Mouse (Mus musculus) neural tube, embryonic 15.5 days (tissue): ENCODE measurements around the gene Otof. TPM values are rescaled to one million over a fixed set of nuclear protein-coding genes. Genes with fewer than 3 reads are reported as not detected.

Experiments used
- ATAC-seq: fragments of 200-750 bp; cut with Nextera tagmentation; 2 replicates; pipeline ENCODE4 v1.8.0; 2017; ENCODE audit warnings: mild to moderate bottlenecking, moderate TSS enrichment, moderate library complexity; ENCODE audit not compliant: low FRiP score
- H3K27ac ChIP-seq: fragments of 300-500 bp; sonication (generic); replicated peaks from 2 replicates; pipeline ENCODE4 v1.5.1; 2015; ENCODE audit warnings: mild to moderate bottlenecking, inconsistent platforms
- H3K27me3 ChIP-seq: fragments of 300-500 bp; sonication (generic); replicated peaks from 2 replicates; pipeline ENCODE4 v1.6.1; 2015; ENCODE audit warnings: inconsistent platforms
- H3K36me3 ChIP-seq: fragments of 300-500 bp; sonication (generic); 2 replicates; pipeline ENCODE4 v1.6.1; 2015; ENCODE audit warnings: inconsistent platforms
- H3K4me1 ChIP-seq: fragments of 300-500 bp; sonication (generic); 2 replicates; pipeline ENCODE4 v1.6.1; 2015; ENCODE audit warnings: inconsistent platforms
- H3K4me2 ChIP-seq: fragments of 300-500 bp; sonication (generic); 2 replicates; pipeline ENCODE4 v1.6.1; 2015; ENCODE audit warnings: inconsistent platforms, mild to moderate bottlenecking, moderate library complexity
- H3K4me3 ChIP-seq: fragments of 300-500 bp; sonication (generic); replicated peaks from 2 replicates; pipeline ENCODE4 v1.5.1; 2015; ENCODE audit warnings: mild to moderate bottlenecking, inconsistent platforms
- H3K9ac ChIP-seq: fragments of 300-500 bp; sonication (generic); replicated peaks from 2 replicates; pipeline ENCODE4 v1.6.1; 2015; ENCODE audit warnings: mild to moderate bottlenecking, inconsistent platforms
- H3K9me3 ChIP-seq: fragments of 300-500 bp; sonication (generic); replicated peaks from 2 replicates; pipeline ENCODE4 v1.6.1; 2016; ENCODE audit warnings: inconsistent platforms
- WGBS: fragments of 180-500 bp; shearing (Covaris S2); methylation state at CpG from one replicate; pipeline ENCODE4 v1.1.7; 2015; ENCODE audit warnings: mixed read lengths; 5-methylcytosine and 5-hydroxymethylcytosine counted together
- polyA plus RNA-seq: library from polyadenylated mRNA; unstranded; fragments of >200 nt; fragmentation: Nextera tagmentation; extraction: Ambion mirVana; gene quantifications from 2 replicates; pipeline ENCODE4 v1.2.1, GENCODE M21; 2015

Gene Otof
- polyA plus RNA-seq, 1 experiment from 2014 or later, result 7.8 TPM

GRCm38 (mm10) chr5:30423572-30424244 is 38.0 kb downstream of the Otof start:
- no peak overlapping the region for H3K4me3 ChIP-seq
- H3K27ac ChIP-seq, result no peak overlapping the region
- no peaks in the 10 kb centered on the region for H3K9me3 ChIP-seq
- H3K9ac ChIP-seq, result no peak overlapping the region
- no peak overlapping the region for H3K4me2 ChIP-seq
- H3K27me3 ChIP-seq, result no peaks in the 10 kb centered on the region
- 39% methylated on average over 8 of the region's 8 CpGs for WGBS
- no peaks in the 10 kb centered on the region for H3K36me3 ChIP-seq
- peak; percentile 52 for ATAC-seq
- H3K4me1 ChIP-seq, result peaks cover 9% of the 10 kb centered on the region; the same call in 1 of the 2 replicates

GRCm38 (mm10) chr5:30423121-30423520 is 38.6 kb downstream of the Otof start:
- no peak overlapping the region for H3K4me3 ChIP-seq
- no peak overlapping the region for H3K4me2 ChIP-seq
- no peaks in the 10 kb centered on the region for H3K27me3 ChIP-seq
- no peaks in the 10 kb centered on the region for H3K36me3 ChIP-seq
- no peaks in the 10 kb centered on the region for H3K9me3 ChIP-seq
- no peak for ATAC-seq
- H3K27ac ChIP-seq, result no peak overlapping the region
- H3K4me1 ChIP-seq, result peaks cover 9% of the 10 kb centered on the region; the same call in 1 of the 2 replicates
- WGBS, result 77% methylated on average over 4 of the region's 4 CpGs
- H3K9ac ChIP-seq, result no peak overlapping the region

- peak; percentile 35; the same call in 1 of the 2 replicates for ATAC-seq
- WGBS, result 31% methylated on average over 5 of the region's 5 CpGs
- no peaks in the 10 kb centered on the region for H3K9me3 ChIP-seq
These were observed 45.1 kb downstream of the Otof start for GRCm38 (mm10) chr5:30416665-30417064.

GRCm38 (mm10) chr5:30415876-30416275 is 45.9 kb downstream of the Otof start:
- no peak for ATAC-seq
- H3K36me3 ChIP-seq, result no peaks in the 10 kb centered on the region
- 65% methylated on average over 4 of the region's 4 CpGs for WGBS
- H3K4me3 ChIP-seq, result no peak overlapping the region
- no peak overlapping the region for H3K9ac ChIP-seq
- H3K4me2 ChIP-seq, result no peak overlapping the region
- no peaks in the 10 kb centered on the region for H3K9me3 ChIP-seq
- no peak overlapping the region for H3K27ac ChIP-seq
- peaks cover 15% of the 10 kb centered on the region for H3K4me1 ChIP-seq
- no peaks in the 10 kb centered on the region for H3K27me3 ChIP-seq

More at GRCm38 (mm10) chr5:30416665-30417064, 45.1 kb downstream of the Otof start:
- H3K4me1 ChIP-seq, result peaks cover 11% of the 10 kb centered on the region
- no peak overlapping the region for H3K9ac ChIP-seq
- no peak overlapping the region for H3K4me3 ChIP-seq
- no peak overlapping the region for H3K4me2 ChIP-seq
- H3K27ac ChIP-seq, result no peak overlapping the region
- no peaks in the 10 kb centered on the region for H3K27me3 ChIP-seq
- H3K36me3 ChIP-seq, result no peaks in the 10 kb centered on the region

GRCm38 (mm10) chr5:30415381-30415780 is 46.4 kb downstream of the Otof start:
- ATAC-seq, result no peak
- WGBS, result 68% methylated on average over 2 of the region's 2 CpGs

GRCm38 (mm10) chr5:30411524-30411923 is 50.2 kb downstream of the Otof start:
- Histone ChIP-seq H3K4me3 (no peak overlapping the region), H3K27ac (no peak overlapping the region), H3K9ac (no peak overlapping the region), H3K36me3 (no peaks in the 10 kb centered on the region), H3K4me2 (no peak overlapping the region), H3K4me1 (peaks cover 20% of the 10 kb centered on the region), H3K27me3 (no peaks in the 10 kb centered on the region), H3K9me3 (no peaks in the 10 kb centered on the region)
- ATAC-seq, result no peak
- WGBS, result 48% methylated on average over 10 of the region's 10 CpGs

More at GRCm38 (mm10) chr5:30415381-30415780, 46.4 kb downstream of the Otof start:
- Histone ChIP-seq H3K9ac (no peak overlapping the region), H3K4me1 (peaks cover 15% of the 10 kb centered on the region), H3K36me3 (no peaks in the 10 kb centered on the region), H3K4me2 (no peak overlapping the region), H3K9me3 (no peaks in the 10 kb centered on the region), H3K27me3 (no peaks in the 10 kb centered on the region), H3K27ac (no peak overlapping the region), H3K4me3 (no peak overlapping the region)

GRCm38 (mm10) chr5:30406876-30407275 is 54.9 kb downstream of the Otof start:
- H3K27me3 ChIP-seq, result no peaks in the 10 kb centered on the region
- H3K9me3 ChIP-seq, result no peaks in the 10 kb centered on the region
- H3K4me2 ChIP-seq, result peak overlapping the region; percentile 27; the same call in 1 of the 2 replicates
- H3K27ac ChIP-seq, result no peak overlapping the region
- no peak for ATAC-seq
- H3K4me1 ChIP-seq, result peaks cover 13% of the 10 kb centered on the region
- H3K9ac ChIP-seq, result no peak overlapping the region
- no peak overlapping the region for H3K4me3 ChIP-seq
- WGBS, result 16% methylated on average over 9 of the region's 9 CpGs
- no peaks in the 10 kb centered on the region for H3K36me3 ChIP-seq

- Histone ChIP-seq H3K4me1 (peaks cover 5% of the 10 kb centered on the region; the same call in 1 of the 2 replicates), H3K36me3 (no peaks in the 10 kb centered on the region)
- ATAC-seq, result no peak
These were observed 60.6 kb downstream of the Otof start for GRCm38 (mm10) chr5:30401165-30401564.

GRCm38 (mm10) chr5:30400521-30400920 is 61.2 kb downstream of the Otof start:
- Histone ChIP-seq H3K27me3 (no peaks in the 10 kb centered on the region), H3K4me2 (no peak overlapping the region), H3K4me3 (no peak overlapping the region), H3K9ac (no peak overlapping the region), H3K9me3 (no peaks in the 10 kb centered on the region), H3K4me1 (peaks cover 5% of the 10 kb centered on the region; the same call in 1 of the 2 replicates), H3K36me3 (no peaks in the 10 kb centered on the region), H3K27ac (no peak overlapping the region; the same call in 1 of the 2 replicates)
- ATAC-seq, result no peak
- WGBS, result 87% methylated on average over 5 of the region's 5 CpGs

More at GRCm38 (mm10) chr5:30401165-30401564, 60.6 kb downstream of the Otof start:
- WGBS, result 16% methylated on average over 8 of the region's 8 CpGs
- no peak overlapping the region for H3K4me3 ChIP-seq
- no peak overlapping the region for H3K4me2 ChIP-seq
- no peaks in the 10 kb centered on the region for H3K27me3 ChIP-seq
- H3K27ac ChIP-seq, result no peak overlapping the region
- H3K9ac ChIP-seq, result no peak overlapping the region
- no peaks in the 10 kb centered on the region for H3K9me3 ChIP-seq

GRCm38 (mm10) chr5:30391473-30391872 is 70.3 kb downstream of the Otof start:
- H3K4me3 ChIP-seq, result no peak overlapping the region
- WGBS, result 26% methylated on average over 7 of the region's 7 CpGs
- peak; percentile 29; the same call in 1 of the 2 replicates for ATAC-seq

GRCm38 (mm10) chr5:30389836-30390235 is 71.9 kb downstream of the Otof start:
- no peaks in the 10 kb centered on the region for H3K36me3 ChIP-seq
- no peak overlapping the region for H3K27ac ChIP-seq
- ATAC-seq, result no peak
- H3K9me3 ChIP-seq, result no peaks in the 10 kb centered on the region
- no peak overlapping the region for H3K4me2 ChIP-seq
- WGBS, result 86% methylated on average over 5 of the region's 5 CpGs
- H3K9ac ChIP-seq, result no peak overlapping the region
- no peak overlapping the region for H3K4me3 ChIP-seq
- no peaks in the 10 kb centered on the region for H3K4me1 ChIP-seq
- no peaks in the 10 kb centered on the region for H3K27me3 ChIP-seq

More at GRCm38 (mm10) chr5:30391473-30391872, 70.3 kb downstream of the Otof start:
- H3K9ac ChIP-seq, result no peak overlapping the region
- H3K27me3 ChIP-seq, result no peaks in the 10 kb centered on the region
- no peaks in the 10 kb centered on the region for H3K36me3 ChIP-seq
- H3K9me3 ChIP-seq, result no peaks in the 10 kb centered on the region
- no peak overlapping the region for H3K27ac ChIP-seq
- no peaks in the 10 kb centered on the region for H3K4me1 ChIP-seq
- no peak overlapping the region for H3K4me2 ChIP-seq

GRCm38 (mm10) chr5:30387726-30388125 is 74.0 kb downstream of the Otof start:
- Histone ChIP-seq H3K27ac (no peak overlapping the region), H3K9ac (no peak overlapping the region), H3K36me3 (no peaks in the 10 kb centered on the region), H3K4me2 (no peak overlapping the region), H3K4me1 (no peaks in the 10 kb centered on the region), H3K4me3 (no peak overlapping the region), H3K9me3 (no peaks in the 10 kb centered on the region), H3K27me3 (no peaks in the 10 kb centered on the region)
- no peak for ATAC-seq
- WGBS, result 83% methylated on average over 6 of the region's 6 CpGs
